Mouse (Mus musculus) lung, postnatal 25 days (tissue): ENCODE measurements at regions not wholly inside any gene's neighbourhood (a gene's known extent, or its start where the extent isn't known, plus 50 kb on each side); places are given as distances from the start of the nearest gene placed in this dataset.
"Not testable (repeated sequence)": the region's sequence is repeated elsewhere in the genome, so short reads cannot be mapped to it uniquely, and the experiment has no call there.

ENCODE experiments used
- DNase-seq: peaks from one replicate; pipeline ENCODE4 v3.0.0; 2022; ENCODE audit warnings: low spot score

- not testable (repeated sequence) for DNase-seq
These were observed 172.5 kb upstream of the Zfp808 start for GRCm38 (mm10) chr13:61957197-61957596.

GRCm38 (mm10) chr13:61978856-61979255 is 150.8 kb upstream of the Zfp808 start:
- not testable (repeated sequence) for DNase-seq

GRCm38 (mm10) chr13:61996519-61996918 is 133.2 kb upstream of the Zfp808 start:
- not testable (repeated sequence) for DNase-seq

GRCm38 (mm10) chr13:61998803-61999202 is 130.9 kb upstream of the Zfp808 start:
- DNase-seq, result not testable (repeated sequence)

GRCm38 (mm10) chr13:62007321-62007720 is 122.4 kb upstream of the Zfp808 start:
- peak; percentile 11 for DNase-seq

- peak; percentile 42 for DNase-seq
These were observed 114.1 kb upstream of the Zfp808 start for GRCm38 (mm10) chr13:62015424-62016167.

- DNase-seq, result not testable (repeated sequence)
These were observed 113.6 kb upstream of the Zfp808 start for GRCm38 (mm10) chr13:62016168-62016502.

GRCm38 (mm10) chr13:62037646-62038045 is 92.0 kb upstream of the Zfp808 start:
- not testable (repeated sequence) for DNase-seq

- not testable (repeated sequence) for DNase-seq
These were observed 51.6 kb upstream of the Zfp808 start for GRCm38 (mm10) chr13:62077951-62078671.

- DNase-seq, result not testable (repeated sequence)
These were observed 50.8 kb upstream of the Zfp808 start for GRCm38 (mm10) chr13:62078893-62079292.
